Mouse (Mus musculus): Measurements from ENCODE around the gene Tmem19. TPM values are rescaled to one million over a fixed set of nuclear protein-coding genes. Genes with fewer than 3 reads are reported as not detected.
A peak's percentile ranks its signal among the peaks of the same experiment; 100 is the strongest.

Tmem19 gene
- polyA plus RNA-seq, 1 experiment from 2014 or later = 47.4 TPM

DNA sequence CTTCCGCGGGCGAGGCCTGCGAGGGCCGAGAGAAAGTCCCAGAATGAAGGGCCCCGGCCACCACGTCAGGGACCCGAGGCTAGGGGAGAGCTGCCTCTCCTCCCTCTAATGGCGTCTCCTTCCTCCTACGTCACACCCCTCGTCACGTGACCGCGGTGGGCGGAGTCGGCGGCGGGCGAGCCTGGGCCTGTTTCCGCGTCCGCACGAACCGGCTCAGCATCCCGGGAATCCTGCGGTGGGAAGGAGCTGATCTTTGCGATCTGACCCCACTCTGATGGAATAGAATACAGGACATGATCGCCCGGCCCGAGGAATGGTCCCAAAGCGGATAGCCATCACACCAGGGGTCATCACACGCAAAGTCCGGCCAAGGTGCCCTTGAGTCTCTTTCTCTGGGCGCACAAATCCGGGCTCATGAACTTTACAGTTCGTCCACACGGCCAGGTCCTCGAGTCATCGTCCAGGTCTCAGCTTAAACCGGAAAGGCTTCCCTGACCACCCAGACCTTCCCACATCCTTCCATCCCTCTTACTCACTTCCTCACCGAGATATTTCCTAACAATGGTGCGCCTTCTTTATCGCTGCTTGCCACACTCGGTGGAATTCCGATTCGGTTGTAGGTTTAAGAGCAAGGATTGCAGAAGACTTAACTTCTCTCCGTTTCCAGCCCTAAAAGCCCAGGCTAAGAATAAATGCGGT lies 46.7 kb downstream of the Tmem19 start, which contains the start of gene Rab21:
Gene Rab21 (minus strand): TSS at position 122 of the 699 bp plus-strand sequence.
- Histone ChIP-seq H3K9me3 (ENCODE audit: control insufficient read depth) (no peaks in the 10 kb centered on the region), H3K36me3 (ENCODE audit: control insufficient read depth, insufficient read depth) (no peaks in the 10 kb centered on the region), H3K27ac (ENCODE audit: low read depth, low read length) (peak within 1 kb of the TSS; percentile 95), H3K9ac (ENCODE audit: low read depth, low read length) (peak within 1 kb of the TSS; percentile 97), H3K4me3 (ENCODE audit: low read depth, low read length) (peak within 1 kb of the TSS; percentile 98), H3K4me1 (replicated peaks; ENCODE audit: control insufficient read depth, insufficient read depth, low read length) (0 out of 2 replicates have a peak, but pooled peaks cover 9% of the 10 kb centered on the region), H3K27me3 (replicated peaks; ENCODE audit: control insufficient read depth, insufficient read depth, low read length) (no peaks in the 10 kb centered on the region), H3K4me2 (replicated peaks; ENCODE audit: low read depth) (peak within 1 kb of the TSS; percentile 85)
- under 1% methylated on average over 47 of the region's 48 CpGs for WGBS
- ATAC-seq = peak; percentile 79
- TF ChIP-seq CTCF (IDR thresholded peaks at IDR 0.05; ENCODE audit: low read depth) = no peak; the same call in 1 of the 2 replicates

DNA sequence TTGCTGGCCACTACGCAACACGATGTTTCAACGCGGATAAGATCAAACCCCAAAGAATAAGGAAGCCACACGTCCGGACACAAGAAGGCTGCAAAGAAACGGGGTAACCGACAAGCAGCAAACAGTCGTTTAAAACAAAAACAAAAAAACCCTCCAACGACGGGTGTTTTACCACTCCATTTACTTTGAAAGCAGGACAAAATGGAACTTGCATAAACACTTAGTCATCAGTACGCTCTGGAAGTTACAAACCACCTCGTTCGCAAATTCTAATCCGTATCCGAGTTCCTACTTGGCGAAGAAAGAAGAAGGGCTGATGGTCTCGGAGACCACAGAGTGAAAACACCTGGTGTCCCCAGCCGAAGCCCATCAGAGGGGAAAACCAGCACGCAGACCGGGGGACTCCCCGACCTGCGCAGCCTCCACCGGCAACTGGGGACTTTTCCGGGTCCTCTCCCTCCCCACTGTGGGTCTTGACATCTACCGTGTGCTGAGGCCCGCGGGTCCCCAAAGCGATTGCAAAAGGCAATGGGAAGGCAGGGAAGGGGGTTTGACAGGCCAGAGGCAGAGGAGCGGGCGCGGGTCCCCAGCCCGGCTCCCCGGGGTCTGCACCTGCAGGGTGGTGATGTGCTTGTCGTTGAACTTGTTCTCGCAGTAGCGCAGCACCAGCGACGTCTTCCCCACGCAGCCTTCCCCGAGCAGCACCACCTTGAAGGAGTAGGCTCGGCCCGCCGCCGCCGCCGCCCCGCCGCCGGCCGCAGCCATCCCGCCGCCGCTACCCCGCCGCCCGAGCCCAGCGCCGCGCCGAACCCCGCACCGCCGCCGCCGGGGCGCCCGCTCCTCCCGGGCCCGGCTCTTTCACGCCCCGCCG lies 47.5 kb downstream of the Tmem19 start:
- Histone ChIP-seq H3K4me2 (replicated peaks; ENCODE audit: low read depth) (peak overlapping the region; percentile 85), H3K9ac (ENCODE audit: low read depth, low read length) (peak overlapping the region; percentile 97), H3K36me3 (ENCODE audit: control insufficient read depth, insufficient read depth) (no peaks in the 10 kb centered on the region), H3K27ac (ENCODE audit: low read depth, low read length) (peak overlapping the region; percentile 95), H3K4me1 (replicated peaks; ENCODE audit: control insufficient read depth, insufficient read depth, low read length) (0 out of 2 replicates have a peak, but pooled peaks cover 12% of the 10 kb centered on the region), H3K27me3 (replicated peaks; ENCODE audit: control insufficient read depth, insufficient read depth, low read length) (no peaks in the 10 kb centered on the region), H3K9me3 (ENCODE audit: control insufficient read depth) (no peaks in the 10 kb centered on the region), H3K4me3 (ENCODE audit: low read depth, low read length) (peak overlapping the region; percentile 98)
- peak; percentile 31 for ATAC-seq
- under 1% methylated on average over 50 of the region's 73 CpGs for WGBS
- no peak for TF ChIP-seq CTCF (IDR thresholded peaks at IDR 0.05; ENCODE audit: low read depth)

DNA sequence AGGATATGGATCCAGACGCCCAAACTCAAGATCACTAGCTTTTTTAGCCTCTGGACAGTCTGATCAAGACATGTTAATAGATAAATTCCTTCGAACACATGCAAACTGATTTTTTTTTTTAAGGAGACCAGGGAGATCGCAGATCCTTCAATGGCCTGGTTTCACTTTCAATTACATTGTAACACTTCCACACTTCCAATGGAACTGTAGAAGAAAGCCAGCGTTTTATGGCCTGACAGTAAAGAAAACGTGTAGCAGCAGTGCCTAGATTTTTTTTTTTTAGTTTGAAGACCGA lies 48.1 kb downstream of the Tmem19 start:
- H3K27me3 ChIP-seq (replicated peaks; ENCODE audit: control insufficient read depth, insufficient read depth, low read length) = no peaks in the 10 kb centered on the region
- no peak for ATAC-seq
- no peak for TF ChIP-seq CTCF (IDR thresholded peaks at IDR 0.05; ENCODE audit: low read depth)

DNA sequence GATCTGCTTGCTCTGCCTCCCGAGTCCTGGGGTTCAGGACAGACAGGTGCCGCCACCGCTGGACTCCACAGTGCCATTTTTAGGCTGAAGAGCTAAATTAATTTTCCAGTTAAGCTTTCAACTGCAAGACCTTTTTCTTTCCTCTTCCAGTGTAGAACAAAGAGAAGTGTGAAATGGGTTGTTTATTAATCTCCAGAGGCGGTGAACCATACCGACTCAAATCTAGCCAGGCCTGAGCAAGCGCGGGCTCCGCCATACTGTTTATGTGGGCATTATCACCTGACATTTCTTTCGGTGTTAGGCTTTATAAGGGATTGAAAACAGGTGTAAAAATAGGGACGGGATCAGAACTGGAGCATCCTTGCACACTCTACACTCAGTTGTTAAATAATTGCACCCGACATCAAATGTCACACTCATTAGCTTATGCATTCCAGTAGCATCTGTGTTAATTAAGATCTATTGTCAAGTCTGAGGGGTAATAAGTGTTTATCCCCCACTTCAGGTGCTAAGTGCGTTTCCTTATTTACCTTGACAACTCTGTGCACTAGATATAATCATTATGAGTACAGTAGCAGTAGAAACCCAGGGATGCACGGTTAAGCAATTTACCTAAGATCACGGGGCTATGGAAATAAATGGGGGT lies 48.5 kb downstream of the Tmem19 start:
- peak overlapping the region; percentile 98 for H3K4me3 ChIP-seq (ENCODE audit: low read depth, low read length)
- peak overlapping the region; percentile 97; the same call in 1 of the 2 replicates for H3K9ac ChIP-seq (ENCODE audit: low read depth, low read length)
- no peak for ATAC-seq
- H3K4me1 ChIP-seq (replicated peaks; ENCODE audit: control insufficient read depth, insufficient read depth, low read length) = 0 out of 2 replicates have a peak, but pooled peaks cover 12% of the 10 kb centered on the region
- H3K9me3 ChIP-seq (ENCODE audit: control insufficient read depth) = no peaks in the 10 kb centered on the region
- no peaks in the 10 kb centered on the region for H3K27me3 ChIP-seq (replicated peaks; ENCODE audit: control insufficient read depth, insufficient read depth, low read length)
- H3K27ac ChIP-seq (ENCODE audit: low read depth, low read length) = peak overlapping the region; percentile 95; the same call in 1 of the 2 replicates
- WGBS = 64% methylated on average over 14 of the region's 14 CpGs
- no peaks in the 10 kb centered on the region for H3K36me3 ChIP-seq (ENCODE audit: control insufficient read depth, insufficient read depth)
- no peak for TF ChIP-seq CTCF (IDR thresholded peaks at IDR 0.05; ENCODE audit: low read depth)
- peak overlapping the region; percentile 85 for H3K4me2 ChIP-seq (replicated peaks; ENCODE audit: low read depth)

More for the DNA sequence above, 48.1 kb downstream of the Tmem19 start:
- no peaks in the 10 kb centered on the region for H3K36me3 ChIP-seq (ENCODE audit: control insufficient read depth, insufficient read depth)
- WGBS = 3% methylated on average over 6 of the region's 6 CpGs
- H3K9ac ChIP-seq (ENCODE audit: low read depth, low read length) = peak overlapping the region; percentile 97
- H3K9me3 ChIP-seq (ENCODE audit: control insufficient read depth) = no peaks in the 10 kb centered on the region
- H3K4me1 ChIP-seq (replicated peaks; ENCODE audit: control insufficient read depth, insufficient read depth, low read length) = 0 out of 2 replicates have a peak, but pooled peaks cover 12% of the 10 kb centered on the region
- H3K27ac ChIP-seq (ENCODE audit: low read depth, low read length) = peak overlapping the region; percentile 95
- peak overlapping the region; percentile 98 for H3K4me3 ChIP-seq (ENCODE audit: low read depth, low read length)
- H3K4me2 ChIP-seq (replicated peaks; ENCODE audit: low read depth) = peak overlapping the region; percentile 85

DNA sequence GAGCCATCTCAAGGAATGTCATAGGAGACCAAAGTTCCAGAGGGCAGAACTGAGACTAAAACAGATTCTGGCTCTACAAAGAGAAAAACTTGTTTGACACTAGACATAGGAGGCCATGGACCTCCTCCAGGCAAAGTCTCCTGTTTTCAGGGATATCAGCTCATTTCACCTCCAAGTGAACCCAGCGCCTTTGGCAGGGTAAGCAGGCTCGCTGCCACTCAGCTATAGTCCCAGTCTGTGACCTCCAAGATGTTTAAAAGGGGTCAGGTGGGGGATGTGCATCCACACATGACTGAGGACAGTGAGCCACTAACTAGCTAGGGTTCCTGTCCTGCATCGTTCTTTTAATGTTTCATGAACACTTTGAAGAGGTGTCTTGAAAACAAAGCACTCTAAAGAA lies 49.6 kb downstream of the Tmem19 start:
- H3K4me2 ChIP-seq (replicated peaks; ENCODE audit: low read depth) = 0 out of 2 replicates have a peak overlapping the region, but pooled peaks have one; percentile 85
- H3K9ac ChIP-seq (ENCODE audit: low read depth, low read length) = peak overlapping the region; percentile 19; the same call in 1 of the 2 replicates
- 44% methylated on average over 3 of the region's 3 CpGs for WGBS
- TF ChIP-seq CTCF (IDR thresholded peaks at IDR 0.05; ENCODE audit: low read depth) = no peak
- 0 out of 2 replicates have a peak, but pooled peaks cover 12% of the 10 kb centered on the region for H3K4me1 ChIP-seq (replicated peaks; ENCODE audit: control insufficient read depth, insufficient read depth, low read length)
- no peak for ATAC-seq
- no peaks in the 10 kb centered on the region for H3K36me3 ChIP-seq (ENCODE audit: control insufficient read depth, insufficient read depth)
- H3K9me3 ChIP-seq (ENCODE audit: control insufficient read depth) = no peaks in the 10 kb centered on the region
- H3K4me3 ChIP-seq (ENCODE audit: low read depth, low read length) = no peak overlapping the region
- peak overlapping the region; percentile 37; the same call in 1 of the 2 replicates for H3K27ac ChIP-seq (ENCODE audit: low read depth, low read length)
- H3K27me3 ChIP-seq (replicated peaks; ENCODE audit: control insufficient read depth, insufficient read depth, low read length) = no peaks in the 10 kb centered on the region

Data from intestine, postnatal 0 days (tissue).